Mouse (Mus musculus) adrenal gland (tissue): ENCODE results near the gene Rasgef1b.
"Not testable (repeated sequence)": the region's sequence is repeated elsewhere in the genome, so short reads cannot be mapped to it uniquely, and the experiment has no call there.

Experiments
- intact Hi-C: fragments of 180-260 bp; cut with DNase I; formaldehyde crosslinking; loops from one replicate; pipeline ENCODE4 v1.15.1; 2025

Gene Rasgef1b

DNA sequence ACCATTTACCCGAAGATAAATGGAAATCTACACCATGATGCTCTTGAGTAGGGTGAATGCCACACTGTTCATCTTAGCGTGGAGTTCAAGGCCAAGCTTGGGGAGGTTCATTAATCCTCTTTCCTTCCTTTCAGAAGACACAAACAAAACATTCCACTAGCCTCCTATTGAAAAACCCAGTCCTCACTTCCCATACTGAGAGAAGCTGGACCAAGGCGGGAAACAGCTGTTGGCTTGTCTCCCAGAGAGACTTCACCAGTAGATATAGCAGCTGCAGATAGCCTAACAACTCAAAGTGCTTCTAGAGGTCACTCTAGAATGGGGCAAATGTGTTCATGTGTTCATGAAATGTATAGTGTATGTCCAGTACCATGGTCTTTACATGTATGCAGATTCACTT lies 495.7 kb downstream of the Rasgef1b start:
- intact Hi-C loops, result no loop called here

DNA sequence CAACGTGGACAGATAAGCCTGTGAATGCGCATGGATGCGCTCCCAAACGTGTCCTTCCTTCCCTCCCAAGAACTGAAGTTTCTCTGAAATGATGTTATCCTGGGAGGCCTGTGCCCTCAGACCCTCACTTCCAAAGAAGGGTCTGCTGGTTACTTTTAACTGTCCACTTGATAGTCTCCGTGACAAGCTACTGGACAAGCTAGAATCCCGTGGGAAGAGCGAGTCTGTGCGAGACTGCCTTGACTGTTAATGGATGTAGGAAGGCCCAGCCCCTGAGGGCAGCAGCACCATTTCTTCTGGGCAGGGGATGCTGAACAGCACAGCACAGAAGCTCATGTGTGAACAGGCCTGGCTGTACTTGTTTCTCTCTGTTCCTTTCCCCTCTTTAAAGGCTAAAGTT lies 496.5 kb downstream of the Rasgef1b start:
- intact Hi-C loops, result no loop called here

DNA sequence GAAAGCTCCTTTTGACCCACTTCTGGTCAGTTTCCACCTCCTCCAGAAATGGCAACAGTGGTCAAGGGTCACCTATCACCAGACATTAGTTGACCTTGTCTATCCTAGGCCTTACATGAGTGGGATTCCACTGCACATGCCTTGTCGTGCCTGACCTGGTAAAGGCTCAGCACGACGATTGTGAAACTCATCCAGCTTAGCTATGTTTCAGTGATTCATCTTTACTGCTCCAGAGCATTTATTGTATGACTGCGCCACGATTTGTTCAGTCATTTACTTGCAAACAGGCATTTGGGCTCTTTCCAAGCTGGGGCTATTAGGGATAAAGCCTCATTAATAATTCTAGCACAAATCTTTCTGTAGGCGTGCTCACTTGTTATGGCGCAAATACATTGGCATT lies 498.4 kb downstream of the Rasgef1b start:
- intact Hi-C loops, result no loop called here

DNA sequence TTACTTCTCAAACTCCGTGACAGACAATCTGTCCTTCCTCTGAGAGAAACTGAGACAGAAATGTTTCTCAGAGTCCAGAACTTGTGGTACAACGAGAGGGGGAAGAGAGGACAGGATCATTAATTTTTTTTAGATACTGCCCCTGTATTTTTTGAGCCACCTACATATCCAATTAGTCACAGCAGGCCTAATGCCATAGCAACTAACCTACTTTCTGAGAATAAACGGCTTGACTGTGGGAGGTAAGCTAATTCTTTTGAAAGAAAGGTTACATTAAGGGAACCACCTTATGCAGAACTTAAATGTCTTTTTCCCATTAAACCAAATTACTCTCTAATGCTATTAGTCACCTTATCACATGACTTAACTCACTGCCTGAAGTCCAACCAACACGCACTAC lies 501.5 kb downstream of the Rasgef1b start:
- intact Hi-C loops, result no loop called here

DNA sequence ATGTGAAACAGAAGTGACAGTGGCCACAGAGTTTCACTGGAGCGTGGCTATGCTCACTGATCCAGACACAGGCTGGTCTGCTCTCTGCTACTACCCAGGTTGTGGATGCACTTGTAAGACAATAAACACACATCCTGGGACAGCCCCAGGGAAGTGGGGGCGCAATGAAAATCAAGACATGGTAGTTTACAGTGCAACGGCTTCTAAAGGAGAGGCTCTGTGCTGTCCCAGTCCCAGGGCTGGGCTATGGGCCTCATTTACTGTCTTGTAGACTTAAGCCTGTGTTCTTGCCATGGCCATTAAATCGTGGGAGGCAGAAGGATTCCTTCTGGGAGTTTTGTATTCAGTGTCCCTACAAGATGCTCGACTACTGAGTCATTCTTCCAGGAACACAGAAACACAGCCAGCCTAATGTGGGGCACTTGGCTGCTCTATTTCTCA lies 504.3 kb downstream of the Rasgef1b start:
- intact Hi-C loops, result no loop called here

DNA sequence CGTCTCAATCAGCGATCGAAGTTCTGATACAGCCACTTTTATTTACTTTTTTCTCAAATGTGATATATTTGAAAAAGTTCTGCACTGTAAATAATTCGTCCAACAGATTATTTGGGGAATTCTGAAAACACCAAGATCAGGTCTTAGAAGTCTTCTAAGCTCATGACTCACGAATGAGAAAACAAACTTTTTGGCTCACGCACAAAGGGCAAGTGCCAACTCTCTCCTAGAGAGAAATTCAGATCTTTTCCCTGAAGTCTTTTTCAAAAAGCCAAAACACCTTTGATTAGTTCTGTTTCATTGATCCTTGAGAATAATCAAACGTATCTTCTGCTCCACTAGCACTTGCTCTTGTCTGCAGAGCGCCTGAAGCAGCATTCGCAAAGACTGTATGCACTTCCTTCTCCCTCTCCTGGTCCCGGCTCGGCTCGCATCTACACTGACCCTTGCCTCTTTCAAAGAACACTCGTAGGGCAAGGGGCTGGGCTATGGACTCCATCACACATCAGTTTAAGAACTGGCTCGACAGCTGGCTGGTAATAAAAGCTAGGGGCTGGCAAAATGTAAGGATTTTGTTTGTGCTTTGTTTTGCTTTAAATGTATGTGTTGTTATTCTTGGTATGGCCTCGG lies 504.9 kb downstream of the Rasgef1b start:
- intact Hi-C loops, result no loop called here

DNA sequence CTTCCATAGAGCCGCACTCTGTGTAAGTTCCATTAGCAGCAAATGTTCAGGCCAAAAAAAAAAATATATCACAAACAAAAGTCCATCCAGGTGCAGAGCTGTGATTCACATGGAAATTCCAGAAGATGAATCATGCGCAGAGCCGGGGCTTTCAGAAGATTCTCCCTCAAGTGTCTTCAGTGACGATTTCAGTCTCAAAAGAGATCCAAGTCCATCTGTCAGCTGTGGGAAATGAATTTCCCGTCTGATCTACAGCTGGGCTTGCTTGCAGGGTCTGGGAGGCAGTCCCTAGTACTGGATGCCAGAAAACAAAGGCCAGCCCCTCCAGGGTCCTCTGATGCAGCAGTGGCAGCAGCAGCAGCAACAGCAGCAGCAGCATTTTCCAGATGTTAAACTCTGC lies 510.5 kb downstream of the Rasgef1b start:
- intact Hi-C loops, result no loop called here

DNA sequence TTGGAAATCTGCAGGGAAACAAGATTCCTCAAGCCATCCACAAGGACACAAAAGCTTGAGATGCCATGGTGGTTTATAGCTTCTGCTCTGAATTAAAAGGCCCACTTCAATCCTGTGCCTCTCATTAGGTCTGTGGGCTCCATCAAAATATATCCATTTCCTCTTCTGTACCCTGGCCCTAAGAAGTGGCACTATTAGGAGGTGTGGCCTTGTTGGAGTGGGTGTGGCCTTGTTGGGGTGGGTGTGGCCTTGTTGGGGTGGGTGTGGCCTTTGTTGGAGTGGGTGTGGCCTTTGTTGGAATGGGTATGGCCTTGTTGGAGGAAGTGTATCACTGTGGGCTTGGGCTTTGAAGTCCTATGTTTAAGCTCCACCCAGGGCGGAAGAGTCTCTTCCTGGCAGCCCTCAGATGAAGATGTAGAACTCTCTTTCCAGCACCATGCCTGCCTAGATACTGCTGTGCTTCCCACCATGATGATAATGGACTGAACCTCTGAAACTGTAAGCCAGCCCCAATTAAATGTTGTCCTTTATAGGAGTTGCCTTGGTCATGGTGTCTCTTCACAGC lies 512.2 kb downstream of the Rasgef1b start:
- intact Hi-C loops, result not testable (repeated sequence)

DNA sequence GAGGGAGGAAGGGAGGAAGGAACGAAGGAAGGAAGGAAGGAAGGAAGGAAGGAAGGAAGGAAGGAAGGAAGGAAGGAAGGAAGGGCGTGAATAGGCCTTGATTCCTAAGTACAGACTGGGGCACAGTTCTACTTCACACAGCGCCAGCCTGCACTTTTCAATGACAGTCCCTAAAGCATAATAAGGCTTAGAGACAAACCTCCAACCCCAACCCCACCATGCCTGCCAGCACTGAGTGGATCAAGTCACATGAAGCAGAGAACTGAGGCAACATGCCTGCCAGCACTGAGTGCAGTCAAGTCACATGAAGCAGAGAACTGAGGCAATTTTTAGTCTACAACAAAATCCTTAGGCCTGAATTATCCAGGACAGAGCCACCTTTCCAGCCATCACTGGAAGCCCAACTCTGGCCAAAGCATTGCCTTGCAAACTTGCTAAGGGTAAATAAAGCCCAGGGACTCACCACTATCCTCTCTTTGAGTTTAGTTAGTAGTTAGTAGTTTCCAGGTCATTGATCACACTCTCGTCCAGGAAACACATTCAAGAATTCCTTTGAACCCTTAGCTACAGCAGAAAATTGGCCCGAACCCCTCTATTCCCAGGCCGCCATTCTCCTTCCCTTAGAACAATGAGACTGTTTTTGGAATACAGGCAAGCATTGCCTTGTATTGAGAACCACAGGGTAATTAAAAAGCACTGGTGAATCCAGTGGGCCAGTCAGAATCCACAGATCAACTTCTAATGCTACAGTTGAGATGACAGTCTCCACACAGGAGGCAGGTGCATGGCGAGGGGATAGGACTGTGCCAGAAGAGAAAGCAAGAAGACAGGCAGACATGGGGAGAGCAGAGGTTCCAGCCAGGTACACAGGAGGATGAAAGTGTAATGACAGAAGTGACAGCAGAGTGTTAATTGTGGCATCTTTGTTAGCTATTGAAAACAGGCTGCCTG lies 513.4 kb downstream of the Rasgef1b start:
- intact Hi-C loops, result no loop called here

DNA sequence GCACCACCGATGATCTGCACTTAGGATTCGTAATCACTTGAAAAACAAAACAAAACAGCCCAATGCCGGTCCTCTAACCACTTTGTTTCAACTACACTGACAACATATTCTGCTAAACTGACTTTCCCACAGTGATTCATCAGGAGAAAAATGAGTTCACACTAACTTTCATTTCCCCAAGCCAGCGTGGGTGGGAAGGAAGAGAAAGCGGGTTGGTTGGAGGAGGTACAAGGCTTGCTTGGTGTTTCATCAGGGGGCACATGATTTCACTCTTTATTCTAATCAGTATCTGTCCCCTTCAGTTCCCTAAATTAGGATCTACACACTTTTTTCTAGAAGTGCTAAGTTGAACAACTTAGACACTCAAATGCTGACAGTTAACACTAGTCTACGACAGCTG lies 514.5 kb downstream of the Rasgef1b start:
- intact Hi-C loops, result no loop called here

DNA sequence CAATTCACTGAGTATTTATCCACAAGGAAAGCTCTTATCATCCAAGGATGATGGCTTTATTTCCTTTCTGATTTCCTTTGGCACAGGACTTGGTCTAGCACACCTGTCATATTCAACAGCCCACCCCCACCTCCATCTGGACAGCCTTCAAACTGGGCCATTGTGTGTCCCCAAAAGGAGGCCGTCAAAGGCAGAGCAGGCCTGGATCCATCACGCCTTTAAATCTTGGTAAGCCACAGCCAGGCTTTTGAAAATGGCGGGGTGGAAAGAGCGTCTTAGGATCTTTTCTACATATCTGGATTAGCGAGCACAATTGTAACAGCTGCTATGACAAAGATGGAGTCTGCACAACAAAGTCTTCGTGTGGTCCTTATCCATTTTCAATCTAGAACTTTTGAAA lies 515.7 kb downstream of the Rasgef1b start:
- intact Hi-C loops, result no loop called here

DNA sequence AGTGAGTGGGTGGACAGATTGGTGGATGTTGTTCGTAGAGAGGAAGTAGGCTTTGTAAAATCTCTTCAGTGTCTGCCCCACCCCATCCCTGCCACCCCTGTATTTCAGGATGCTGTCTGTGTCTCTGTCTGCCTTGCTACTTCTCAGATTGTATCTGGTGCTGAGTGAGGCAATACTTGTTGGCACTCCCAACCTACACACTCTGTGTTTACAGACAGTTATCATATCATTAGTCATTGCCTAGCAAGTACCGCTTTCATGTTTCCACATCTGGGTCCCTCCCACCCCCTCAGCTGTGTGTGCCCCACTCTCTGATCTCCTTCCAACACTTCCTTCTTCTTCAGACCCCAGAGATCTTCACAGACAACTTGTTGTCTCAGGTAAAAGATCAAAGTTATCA lies 525.4 kb downstream of the Rasgef1b start:
- intact Hi-C loops, result loop anchor here (2.0 to 5.0 kb wide), 5 partner anchors 44 to 699 kb away; no protein-coding TSS in a partner anchor

DNA sequence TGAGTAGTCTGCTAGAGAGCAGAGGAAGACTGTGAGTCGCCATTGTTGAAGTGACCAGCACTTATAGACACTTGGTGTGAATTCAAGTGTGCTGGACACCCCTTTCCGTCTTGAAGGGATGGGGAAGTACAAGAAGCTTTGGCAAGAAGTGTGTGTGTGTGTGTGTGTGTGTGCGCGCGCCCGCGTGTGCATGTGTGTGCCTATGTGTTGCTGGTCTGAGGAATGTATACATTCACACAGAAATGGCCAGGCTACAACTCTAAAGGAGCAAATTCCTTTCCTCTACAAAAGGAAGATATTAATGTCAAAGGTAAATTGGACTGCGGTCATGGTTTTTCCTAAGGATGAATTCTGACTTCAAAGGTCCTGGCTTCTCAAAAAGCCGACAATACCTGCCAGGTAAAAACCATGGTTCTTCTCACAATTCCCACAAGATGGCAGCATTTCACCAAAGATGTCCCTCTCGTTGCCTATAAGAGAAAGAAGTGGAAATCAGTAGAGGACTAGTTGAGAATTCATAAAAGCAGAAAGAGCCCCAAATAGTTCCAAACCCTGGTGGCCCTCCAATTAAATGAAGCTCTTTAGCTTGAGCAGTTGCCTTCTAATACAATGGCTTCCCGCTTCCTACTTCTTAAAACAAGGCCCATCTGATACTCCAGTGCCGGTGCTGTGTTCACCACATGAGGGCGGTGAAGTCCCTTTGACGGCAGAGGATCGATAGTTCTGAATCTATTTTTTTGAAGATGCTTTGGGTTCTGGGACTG lies 526.6 kb downstream of the Rasgef1b start:
- intact Hi-C loops, result loop anchor here (2.0 to 5.0 kb wide), 5 partner anchors 45 to 700 kb away; no protein-coding TSS in a partner anchor

DNA sequence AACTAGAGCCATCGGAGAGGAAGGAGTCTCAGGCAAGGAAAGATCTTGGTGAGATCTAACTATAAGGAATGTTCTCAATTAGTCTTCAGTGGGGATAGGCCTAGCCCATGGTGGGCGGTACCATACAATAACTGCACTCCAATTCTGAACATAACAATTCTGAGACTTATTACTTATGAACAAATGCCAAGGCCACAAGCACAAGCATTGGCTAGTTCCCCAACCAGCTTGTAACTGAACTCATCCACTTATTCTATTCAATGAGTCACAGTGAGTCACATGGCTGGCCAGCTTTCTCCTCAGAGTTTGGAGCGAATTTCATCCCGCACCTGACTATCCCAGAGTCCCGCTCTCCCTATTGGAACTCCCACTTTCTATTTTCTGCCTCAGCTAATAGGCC lies 533.4 kb downstream of the Rasgef1b start:
- intact Hi-C loops, result no loop called here

DNA sequence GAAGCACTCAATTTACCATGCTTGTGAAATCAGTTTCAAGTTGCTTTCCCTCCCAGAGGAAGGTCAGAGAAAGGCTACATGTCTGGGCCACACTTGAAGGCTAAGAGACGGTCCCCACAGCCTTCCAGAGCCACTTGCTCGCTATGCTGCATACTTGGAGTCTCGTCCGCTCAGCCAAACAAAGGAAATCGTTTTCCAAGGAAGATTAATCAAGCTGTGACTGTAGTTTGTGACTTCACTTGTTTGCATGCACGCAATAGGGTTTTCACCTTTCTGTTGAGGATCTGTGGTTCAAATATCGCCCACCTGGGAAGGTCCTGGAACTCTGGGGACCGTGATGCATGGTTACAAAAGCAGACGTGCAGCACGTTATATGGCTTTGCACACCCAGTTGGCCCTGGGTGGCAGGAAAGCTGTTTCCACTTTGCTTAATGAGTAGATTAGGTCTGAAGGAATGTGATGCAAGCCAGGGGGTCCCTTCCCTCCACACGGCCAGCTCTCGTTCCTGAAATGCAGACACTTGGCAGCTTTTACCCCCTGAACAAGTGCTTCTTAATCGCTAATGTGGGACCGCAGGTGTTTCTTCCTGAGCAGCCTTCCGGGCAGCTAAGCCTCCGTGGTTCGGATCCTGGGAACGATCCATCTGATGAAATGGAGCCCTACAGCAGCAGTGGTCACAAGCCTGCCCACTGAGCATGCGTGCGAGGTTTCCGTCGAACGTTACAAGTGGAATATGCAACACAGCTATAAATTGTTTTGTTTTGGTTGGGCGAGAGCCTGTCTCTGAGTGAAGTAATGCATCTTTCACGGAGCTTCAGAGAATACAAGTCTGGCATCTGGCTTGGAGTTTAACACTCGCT lies 537.7 kb downstream of the Rasgef1b start:
- intact Hi-C loops, result no loop called here

DNA sequence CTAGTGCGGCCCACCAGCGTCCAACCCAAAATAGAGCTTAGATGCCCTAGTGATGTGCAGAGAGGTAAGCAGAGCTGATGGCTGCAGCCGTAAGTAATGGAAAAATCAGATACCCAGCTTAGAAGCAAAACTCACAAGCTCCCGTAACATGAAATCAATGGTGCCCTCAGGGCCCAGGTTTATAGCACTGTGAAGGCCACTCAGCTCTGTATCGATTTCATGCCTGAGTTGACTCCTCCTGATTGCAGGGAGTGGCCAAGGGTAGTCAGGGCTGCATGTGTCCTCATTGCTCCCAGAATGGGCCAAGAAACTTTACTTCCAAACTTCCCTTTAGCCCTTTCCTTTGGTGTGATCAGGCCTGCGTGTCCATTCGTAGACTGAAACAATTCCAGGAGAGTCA lies 545.2 kb downstream of the Rasgef1b start:
- intact Hi-C loops, result no loop called here

DNA sequence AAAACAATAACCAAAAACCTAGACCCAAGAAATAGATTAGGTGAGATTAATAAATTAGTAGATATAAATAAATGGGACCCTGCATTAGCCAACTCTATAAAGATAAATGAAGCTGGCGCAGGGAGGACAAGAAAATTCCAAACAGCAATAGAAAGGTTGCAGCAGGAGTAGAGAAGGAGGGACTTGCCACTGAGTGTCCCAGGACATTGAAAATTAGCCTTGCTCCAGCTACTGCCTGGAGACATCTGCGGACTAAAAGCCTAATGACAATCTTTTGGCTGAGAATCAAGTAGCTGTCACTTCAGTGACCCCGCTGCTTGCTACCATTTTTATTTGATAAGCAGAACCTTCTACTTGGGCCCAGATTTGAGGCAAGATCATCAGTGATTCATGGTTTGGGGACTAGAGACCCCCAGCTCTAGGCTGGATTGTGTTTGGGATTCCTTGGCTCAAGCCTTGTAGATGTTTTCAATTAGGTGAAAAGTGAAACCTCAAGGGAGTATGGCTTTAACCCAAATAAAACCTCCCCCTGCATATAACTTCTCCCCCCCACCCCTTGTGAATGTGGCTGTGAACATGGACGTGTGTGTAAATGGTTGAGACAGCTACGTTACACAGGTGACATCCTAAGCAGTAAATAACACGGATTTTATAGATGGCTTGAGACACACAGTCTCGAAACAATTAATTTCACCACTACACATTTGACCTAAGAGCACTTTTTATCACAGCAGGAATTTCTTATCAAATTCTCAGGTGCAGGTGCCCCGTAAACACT lies 554.1 kb downstream of the Rasgef1b start:
- intact Hi-C loops, result no loop called here

DNA sequence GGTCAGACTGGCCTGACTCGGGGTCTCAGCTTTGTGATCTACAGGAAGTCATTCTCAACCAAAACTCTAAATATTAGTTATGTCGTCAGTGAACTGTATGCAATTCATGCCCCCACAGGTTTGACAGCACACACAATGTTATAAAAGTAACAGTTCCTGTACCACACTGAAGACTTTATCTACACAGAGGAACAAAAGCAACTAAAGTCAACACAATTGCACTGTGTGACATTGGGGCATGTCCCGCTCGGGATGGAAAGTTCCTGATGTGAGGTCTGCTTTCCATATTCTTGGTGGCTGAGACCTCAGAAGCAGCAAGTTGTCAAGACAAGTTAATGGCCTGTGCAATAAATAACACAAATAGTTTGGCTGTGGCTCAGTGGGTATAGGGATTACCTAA lies 559.0 kb downstream of the Rasgef1b start:
- intact Hi-C loops, result no loop called here

DNA sequence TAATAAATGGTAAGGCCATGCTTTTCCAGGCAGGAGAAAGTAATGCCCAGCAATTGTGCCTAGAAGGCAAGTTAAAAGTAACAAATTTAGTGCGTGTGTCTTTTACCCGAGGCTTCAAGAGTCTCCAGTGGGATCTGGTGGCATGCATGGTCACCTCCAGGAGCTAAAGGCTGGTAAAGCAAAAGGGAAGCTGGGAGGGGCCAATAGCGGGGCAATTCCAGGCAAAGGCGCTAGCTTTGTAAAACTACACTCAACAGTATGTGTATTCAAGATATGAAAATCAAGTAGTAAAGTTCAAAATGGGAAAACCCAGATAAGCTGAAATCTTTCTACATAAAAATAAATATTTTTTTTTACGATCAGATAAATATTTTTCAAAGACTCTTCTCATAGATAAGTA lies 561.1 kb downstream of the Rasgef1b start:
- intact Hi-C loops, result no loop called here
